Mouse (Mus musculus): ENCODE data around the gene E130114P18Rik. TPM values are rescaled to one million over a fixed set of nuclear protein-coding genes. Genes with fewer than 3 reads are reported as not detected.

The E130114P18Rik gene
- total and polyA plus RNA-seq, 3 experiments: 0.11 TPM; not detected in 2

DNA sequence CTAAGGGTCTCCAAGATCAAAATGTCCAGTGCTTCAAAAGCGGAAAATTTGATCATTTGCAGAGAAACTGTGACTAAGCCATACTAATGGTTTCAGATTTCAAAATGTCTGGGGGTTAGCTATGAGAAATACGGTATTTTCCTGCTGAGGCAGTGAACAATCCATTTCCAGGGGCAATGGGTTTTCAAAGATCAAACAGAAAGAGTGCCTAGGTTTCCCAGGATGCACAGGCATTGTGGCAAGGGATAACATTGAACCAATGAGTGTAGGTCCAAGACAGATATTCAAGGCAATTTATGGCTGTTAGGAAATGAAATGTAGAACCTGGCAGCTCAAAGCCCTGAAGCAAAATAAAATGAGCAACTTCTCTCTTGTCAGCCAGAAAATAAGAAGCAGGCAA lies 220.3 kb downstream of the E130114P18Rik start:
- ATAC-seq (ENCODE audit: extremely low read depth, insufficient number of reproducible peaks, low FRiP score, poor library complexity, severe bottlenecking) (no peak), DNase-seq (ENCODE audit: low spot score) (no peak)
- no peak overlapping the region for H3K4me3 ChIP-seq (ENCODE audit: low read depth, low read length)
- TF ChIP-seq GATA1 (IDR thresholded peaks at IDR 0.05; ENCODE audit: borderline replicate concordance, low read length) (no peak), TAL1 (conservative IDR thresholded peaks at IDR 0.05; ENCODE audit: low read depth, low read length) (no peak), CTCF (IDR thresholded peaks at IDR 0.05; ENCODE audit: low read depth, low read length) (no peak), POLR2AphosphoS5 (IDR thresholded peaks at IDR 0.05; ENCODE audit: insufficient replicate concordance, low read depth, low read length) (no peak), GATA2 (IDR thresholded peaks at IDR 0.05; ENCODE audit: borderline replicate concordance, low read depth, low read length) (no peak)
- H3K9me3 ChIP-seq (replicated peaks): no peaks in the 10 kb centered on the region
- no peaks in the 10 kb centered on the region for H3K36me3 ChIP-seq (replicated peaks)
- H3K27me3 ChIP-seq (ENCODE audit: insufficient read depth, low read length): no peaks in the 10 kb centered on the region
- no peaks in the 10 kb centered on the region for H3K4me1 ChIP-seq (ENCODE audit: insufficient read depth, low read depth, low read length)

- H3K4me1 ChIP-seq (ENCODE audit: insufficient read depth, low read depth, low read length): no peaks in the 10 kb centered on the region
- TF ChIP-seq TAL1 (conservative IDR thresholded peaks at IDR 0.05; ENCODE audit: low read depth, low read length) (no peak), CTCF (IDR thresholded peaks at IDR 0.05; ENCODE audit: low read depth, low read length) (no peak), POLR2AphosphoS5 (IDR thresholded peaks at IDR 0.05; ENCODE audit: insufficient replicate concordance, low read depth, low read length) (no peak), GATA2 (IDR thresholded peaks at IDR 0.05; ENCODE audit: borderline replicate concordance, low read depth, low read length) (no peak), GATA1 (IDR thresholded peaks at IDR 0.05; ENCODE audit: borderline replicate concordance, low read length) (no peak)
- H3K36me3 ChIP-seq (replicated peaks): no peaks in the 10 kb centered on the region
- DNase-seq (ENCODE audit: low spot score) (no peak), ATAC-seq (ENCODE audit: extremely low read depth, insufficient number of reproducible peaks, low FRiP score, poor library complexity, severe bottlenecking) (no peak)
- no peak overlapping the region for H3K4me3 ChIP-seq (ENCODE audit: low read depth, low read length)
- peaks cover 8% of the 10 kb centered on the region for H3K9me3 ChIP-seq (replicated peaks)
- no peaks in the 10 kb centered on the region for H3K27me3 ChIP-seq (ENCODE audit: insufficient read depth, low read length)
Observed at GRCm38 (mm10) chr4:97544016-97544415, 233.9 kb downstream of the E130114P18Rik start.

GRCm38 (mm10) chr4:97532072-97532471 lies 245.8 kb downstream of the E130114P18Rik start:
- Histone ChIP-seq H3K27me3 (ENCODE audit: insufficient read depth, low read length) (no peaks in the 10 kb centered on the region), H3K9me3 (replicated peaks) (0 out of 2 replicates have a peak, but pooled peaks cover 3% of the 10 kb centered on the region), H3K4me3 (ENCODE audit: low read depth, low read length) (no peak overlapping the region), H3K4me1 (ENCODE audit: insufficient read depth, low read depth, low read length) (no peaks in the 10 kb centered on the region), H3K36me3 (replicated peaks) (no peaks in the 10 kb centered on the region)
- ATAC-seq (ENCODE audit: extremely low read depth, insufficient number of reproducible peaks, low FRiP score, poor library complexity, severe bottlenecking) (no peak), DNase-seq (ENCODE audit: low spot score) (no peak)
- no peak for TF ChIP-seq TAL1 (conservative IDR thresholded peaks at IDR 0.05; ENCODE audit: low read depth, low read length)
- TF ChIP-seq GATA2 (IDR thresholded peaks at IDR 0.05; ENCODE audit: borderline replicate concordance, low read depth, low read length): no peak
- TF ChIP-seq POLR2AphosphoS5 (IDR thresholded peaks at IDR 0.05; ENCODE audit: insufficient replicate concordance, low read depth, low read length): no peak
- no peak for TF ChIP-seq GATA1 (IDR thresholded peaks at IDR 0.05; ENCODE audit: borderline replicate concordance, low read length)
- no peak for TF ChIP-seq CTCF (IDR thresholded peaks at IDR 0.05; ENCODE audit: low read depth, low read length)

DNA sequence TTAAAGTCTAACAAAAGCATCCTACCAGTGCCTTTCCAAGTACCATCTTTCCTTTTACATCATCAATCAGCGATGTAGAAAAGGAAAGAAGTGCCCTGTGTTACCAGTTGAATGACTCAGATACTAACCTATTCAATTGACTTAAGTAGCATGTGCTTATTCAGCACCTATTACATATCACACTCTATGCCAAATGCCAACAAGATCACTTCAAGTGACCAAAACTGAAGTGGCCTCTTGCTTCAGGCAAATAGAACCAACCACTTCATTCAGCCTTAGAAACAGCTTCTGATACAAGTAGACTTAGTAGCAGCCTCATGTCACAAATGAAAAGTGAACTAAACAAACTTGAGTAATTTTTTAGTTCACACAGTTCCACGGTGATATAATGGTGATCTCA lies 249.4 kb downstream of the E130114P18Rik start:
- ATAC-seq (ENCODE audit: extremely low read depth, insufficient number of reproducible peaks, low FRiP score, poor library complexity, severe bottlenecking): no peak
- no peak for DNase-seq (ENCODE audit: low spot score)
- 0 out of 2 replicates have a peak, but pooled peaks cover 2% of the 10 kb centered on the region for H3K9me3 ChIP-seq (replicated peaks)
- H3K4me1 ChIP-seq (ENCODE audit: insufficient read depth, low read depth, low read length): no peaks in the 10 kb centered on the region
- H3K36me3 ChIP-seq (replicated peaks): no peaks in the 10 kb centered on the region
- H3K27me3 ChIP-seq (ENCODE audit: insufficient read depth, low read length): no peaks in the 10 kb centered on the region
- H3K4me3 ChIP-seq (ENCODE audit: low read depth, low read length): no peak overlapping the region
- no peak for TF ChIP-seq GATA1 (IDR thresholded peaks at IDR 0.05; ENCODE audit: borderline replicate concordance, low read length)

Other genes starting within 250 kb of the E130114P18Rik start
- gene Nfia, start 5.3 kb downstream of the E130114P18Rik start, total RNA-seq (2014; fragmentation: Nextera tagmentation): 17.6 and 25.1 TPM in 2 replicates
- gene Nfia, start 5.3 kb downstream of the E130114P18Rik start, total RNA-seq (2017): 0.99 and 1.3 TPM in 2 replicates
- 0.45 and 0.96 TPM in 2 replicates for gene Nfia, start 5.3 kb downstream of the E130114P18Rik start, polyA plus RNA-seq (2012)